Mouse (Mus musculus): ENCODE data around the gene Rbm4b.

- TF ChIP-seq CTCF (IDR thresholded peaks at IDR 0.05; ENCODE audit: borderline replicate concordance, insufficient read depth, low read depth, low read length), result no peak
- no peak for TF ChIP-seq POLR2A (IDR thresholded peaks at IDR 0.05; ENCODE audit: borderline replicate concordance, insufficient read depth, low read length)
Measured at GRCm38 (mm10) chr19:4785206-4785605, 28.9 kb downstream of the Rbm4b start.
